17 mouse cellular contexts compared by ENCODE assay signal in genomic region chr14:24009978-24010377, GRCm38 (mm10). TPM values are rescaled to one million over a fixed set of nuclear protein-coding genes. Genes with fewer than 3 reads are reported as not detected.
A peak's percentile ranks its signal among the peaks of the same experiment; 100 is the strongest.
DNase-seq lines count a peak whose midpoint lies in the region; TF ChIP-seq lines count a peak whose summit lies in the region.
"Had no signal": no experiment of that assay in that cellular context is flagged by ENCODE, and none has a peak within 500 bp of the region (broad histone marks: within the 10 kb centered on the region; RNA-seq: fewer than 3 reads in every experiment).

No protein-coding gene starts in this region.

- intact Hi-C loops in gastrocnemius, adult 2 months (cut with DNase I): loop anchor here (2.0 to 5.0 kb wide), 2 partner anchors 49 to 323 kb away; no protein-coding TSS in a partner anchor
- intact Hi-C loops in left cerebral cortex, adult 2 months (cut with DNase I): loop anchor here (2.0 to 5.0 kb wide), 3 partner anchors 51 to 433 kb away; no protein-coding TSS in a partner anchor
- intact Hi-C loops in left cerebral cortex, postnatal 10 days (cut with DNase I): loop anchor here (5.0 to 10.0 kb wide), 4 partner anchors 47 to 295 kb away; no protein-coding TSS in a partner anchor

- DNase-seq in gastrocnemius, adult 2 months: no peak
- DNase-seq in gastrocnemius, adult 8-10 months (ENCODE audit: low spot score in 2 of 2): no peak
- no peak for DNase-seq in left cerebral cortex, adult 2 months (ENCODE audit: extremely low spot score in 1 of 2, low spot score in 2 of 2)
- DNase-seq in left cerebral cortex, postnatal 10 days (ENCODE audit: extremely low spot score in 1 of 2, low spot score in 2 of 2): no peak
- DNase-seq in NIH3T3 (ENCODE audit: low read depth): peak; percentile 2
- no peak for DNase-seq in adrenal gland, postnatal 14 days
- DNase-seq: adrenal gland, postnatal 10 days; cerebellum, adult 18-20 months; cerebellum, adult 9-11 months; cerebellum, postnatal 36 days; gastrocnemius, postnatal 25 days had no signal

- no peak overlapping the region for H3K4me3 ChIP-seq in gastrocnemius, adult 2 months
- no peak overlapping the region for H3K4me3 ChIP-seq in left cerebral cortex, adult 2 months
- H3K4me3 ChIP-seq: embryonic facial prominence, embryonic 13.5 days; forebrain, embryonic 15.5 days; heart, embryonic 12.5 days; hindbrain, embryonic 10.5 days; hindbrain, embryonic 15.5 days had no signal

- H3K27ac ChIP-seq in gastrocnemius, adult 2 months: no peak overlapping the region
- no peak overlapping the region for H3K27ac ChIP-seq in left cerebral cortex, adult 2 months
- H3K27ac ChIP-seq: embryonic facial prominence, embryonic 13.5 days; forebrain, embryonic 15.5 days; hindbrain, embryonic 10.5 days; hindbrain, embryonic 15.5 days had no signal

- peak; percentile 5; the same call in 1 of the 2 replicates for TF ChIP-seq CTCF in gastrocnemius, adult 2 months (IDR thresholded peaks at IDR 0.05)
- TF ChIP-seq CTCF in left cerebral cortex, adult 2 months (IDR thresholded peaks at IDR 0.05): peak; percentile 42

RNA-seq across cellular contexts. Expression of gene Kcnma1, which starts 4.3 kb away (rescaled TPM):
- 10 to 100 TPM; 52.6 to 80.4 TPM for total RNA-seq in gastrocnemius, adult 2 months (2021)
- total RNA-seq in gastrocnemius, adult 8-10 months (2022): 10 to 100 TPM; 54.5 to 65.3 (median 57.1) TPM
- total RNA-seq in left cerebral cortex, adult 2 months (2021): 100 to 1,000 TPM; 194 to 195 TPM
- total RNA-seq in left cerebral cortex, postnatal 10 days (2021): 100 to 1,000 TPM; 152 to 155 TPM
- total RNA-seq in adrenal gland, postnatal 14 days (2021): 43.9 and 45.2 TPM in 2 replicates
- total RNA-seq: granulocyte monocyte progenitor cell, adult 5-6 weeks had no signal
